Mouse (Mus musculus): ENCODE results near the gene Sdk1. TPM values are rescaled to one million over a fixed set of nuclear protein-coding genes. Genes with fewer than 3 reads are reported as not detected.
A peak's percentile ranks its signal among the peaks of the same experiment; 100 is the strongest.

Gene Sdk1
- polyA plus RNA-seq, 1 experiment from 2014 or later = 0.71 TPM

GRCm38 (mm10) chr5:141738725-141739124 is 497.4 kb downstream of the Sdk1 start:
- 72% methylated on average over 5 of the region's 5 CpGs for WGBS
- Histone ChIP-seq H3K36me3 (ENCODE audit: poor library complexity, severe bottlenecking) (no peaks in the 10 kb centered on the region), H3K27ac (no peak overlapping the region), H3K27me3 (no peaks in the 10 kb centered on the region), H3K4me2 (no peak overlapping the region), H3K9me3 (replicated peaks) (no peaks in the 10 kb centered on the region; the same call in 1 of the 2 replicates), H3K4me3 (no peak overlapping the region), H3K4me1 (no peaks in the 10 kb centered on the region), H3K9ac (no peak overlapping the region)
- no peak for ATAC-seq

GRCm38 (mm10) chr5:141748793-141749192 is 507.5 kb downstream of the Sdk1 start:
- Histone ChIP-seq H3K9ac (no peak overlapping the region), H3K27ac (no peak overlapping the region), H3K4me2 (no peak overlapping the region), H3K27me3 (no peaks in the 10 kb centered on the region), H3K4me3 (no peak overlapping the region), H3K9me3 (replicated peaks) (no peaks in the 10 kb centered on the region), H3K36me3 (ENCODE audit: poor library complexity, severe bottlenecking) (no peaks in the 10 kb centered on the region), H3K4me1 (peaks cover under 1% of the 10 kb centered on the region)
- no peak for ATAC-seq
- WGBS = 81% methylated on average over 4 of the region's 4 CpGs

- Histone ChIP-seq H3K36me3 (ENCODE audit: poor library complexity, severe bottlenecking) (no peaks in the 10 kb centered on the region), H3K9me3 (replicated peaks) (no peaks in the 10 kb centered on the region), H3K4me3 (no peak overlapping the region), H3K9ac (no peak overlapping the region), H3K4me1 (peaks cover 21% of the 10 kb centered on the region), H3K27ac (no peak overlapping the region), H3K4me2 (peak overlapping the region; percentile 15), H3K27me3 (no peaks in the 10 kb centered on the region; the same call in 1 of the 2 replicates)
- 14% methylated on average over 7 of the region's 7 CpGs for WGBS
- peak; percentile 89 for ATAC-seq
Measured at GRCm38 (mm10) chr5:141754278-141754677, 513.0 kb downstream of the Sdk1 start.

- Histone ChIP-seq H3K27ac (no peak overlapping the region), H3K27me3 (no peaks in the 10 kb centered on the region; the same call in 1 of the 2 replicates), H3K36me3 (ENCODE audit: poor library complexity, severe bottlenecking) (no peaks in the 10 kb centered on the region), H3K4me2 (no peak overlapping the region), H3K9me3 (replicated peaks) (no peaks in the 10 kb centered on the region), H3K9ac (no peak overlapping the region), H3K4me1 (peaks cover 20% of the 10 kb centered on the region), H3K4me3 (no peak overlapping the region)
- no peak for ATAC-seq
- 80% methylated on average over 8 of the region's 8 CpGs for WGBS
Measured at GRCm38 (mm10) chr5:141758885-141759284, 517.6 kb downstream of the Sdk1 start.

- Histone ChIP-seq H3K36me3 (ENCODE audit: poor library complexity, severe bottlenecking) (no peaks in the 10 kb centered on the region), H3K9ac (no peak overlapping the region), H3K27me3 (no peaks in the 10 kb centered on the region), H3K4me2 (no peak overlapping the region), H3K9me3 (replicated peaks) (no peaks in the 10 kb centered on the region), H3K4me3 (no peak overlapping the region), H3K27ac (no peak overlapping the region), H3K4me1 (0 out of 2 replicates have a peak, but pooled peaks cover under 1% of the 10 kb centered on the region)
- WGBS = 95% methylated on average over 6 of the region's 6 CpGs
- ATAC-seq = no peak
Measured at GRCm38 (mm10) chr5:141764111-141764510, 522.8 kb downstream of the Sdk1 start.

- Histone ChIP-seq H3K4me2 (no peak overlapping the region), H3K9me3 (replicated peaks) (no peaks in the 10 kb centered on the region), H3K27ac (no peak overlapping the region), H3K9ac (no peak overlapping the region), H3K36me3 (ENCODE audit: poor library complexity, severe bottlenecking) (no peaks in the 10 kb centered on the region), H3K27me3 (no peaks in the 10 kb centered on the region), H3K4me1 (no peaks in the 10 kb centered on the region), H3K4me3 (no peak overlapping the region)
- no peak for ATAC-seq
- WGBS = 43% methylated on average over 10 of the region's 10 CpGs
Measured at GRCm38 (mm10) chr5:141768761-141769515, 527.6 kb downstream of the Sdk1 start.

- no peak for ATAC-seq
- 93% methylated on average over 3 of the region's 3 CpGs for WGBS
- no peak overlapping the region for H3K4me3 ChIP-seq
Measured at GRCm38 (mm10) chr5:141771516-141771915, 530.2 kb downstream of the Sdk1 start.

GRCm38 (mm10) chr5:141778231-141778630 is 536.9 kb downstream of the Sdk1 start:
- Histone ChIP-seq H3K27ac (no peak overlapping the region), H3K36me3 (ENCODE audit: poor library complexity, severe bottlenecking) (no peaks in the 10 kb centered on the region), H3K4me2 (no peak overlapping the region), H3K4me1 (no peaks in the 10 kb centered on the region), H3K27me3 (no peaks in the 10 kb centered on the region), H3K4me3 (no peak overlapping the region), H3K9ac (no peak overlapping the region), H3K9me3 (replicated peaks) (no peaks in the 10 kb centered on the region)
- ATAC-seq = no peak
- 48% methylated on average over 4 of the region's 4 CpGs for WGBS

More at GRCm38 (mm10) chr5:141771516-141771915, 530.2 kb downstream of the Sdk1 start:
- Histone ChIP-seq H3K36me3 (ENCODE audit: poor library complexity, severe bottlenecking) (no peaks in the 10 kb centered on the region), H3K27me3 (no peaks in the 10 kb centered on the region), H3K9ac (no peak overlapping the region), H3K9me3 (replicated peaks) (no peaks in the 10 kb centered on the region), H3K4me1 (no peaks in the 10 kb centered on the region), H3K4me2 (no peak overlapping the region), H3K27ac (no peak overlapping the region)

- Histone ChIP-seq H3K27me3 (no peaks in the 10 kb centered on the region), H3K9ac (no peak overlapping the region), H3K9me3 (replicated peaks) (no peaks in the 10 kb centered on the region), H3K4me2 (no peak overlapping the region), H3K4me1 (no peaks in the 10 kb centered on the region), H3K4me3 (no peak overlapping the region), H3K36me3 (ENCODE audit: poor library complexity, severe bottlenecking) (no peaks in the 10 kb centered on the region), H3K27ac (no peak overlapping the region)
- 86% methylated on average over 2 of the region's 2 CpGs for WGBS
- ATAC-seq = no peak
Measured at GRCm38 (mm10) chr5:141781142-141781541, 539.9 kb downstream of the Sdk1 start.

GRCm38 (mm10) chr5:141782330-141782729 is 541.0 kb downstream of the Sdk1 start:
- no peaks in the 10 kb centered on the region for H3K9me3 ChIP-seq (replicated peaks)
- H3K36me3 ChIP-seq (ENCODE audit: poor library complexity, severe bottlenecking) = no peaks in the 10 kb centered on the region
- no peak overlapping the region for H3K9ac ChIP-seq
- ATAC-seq = no peak
- no peak overlapping the region for H3K27ac ChIP-seq
- H3K4me3 ChIP-seq = no peak overlapping the region
- WGBS = 93% methylated on average over 5 of the region's 5 CpGs
- no peak overlapping the region for H3K4me2 ChIP-seq
- no peaks in the 10 kb centered on the region for H3K27me3 ChIP-seq
- H3K4me1 ChIP-seq = no peaks in the 10 kb centered on the region

GRCm38 (mm10) chr5:141783516-141783915 is 542.2 kb downstream of the Sdk1 start:
- Histone ChIP-seq H3K9me3 (replicated peaks) (no peaks in the 10 kb centered on the region), H3K36me3 (ENCODE audit: poor library complexity, severe bottlenecking) (no peaks in the 10 kb centered on the region), H3K9ac (no peak overlapping the region), H3K4me3 (no peak overlapping the region), H3K27me3 (no peaks in the 10 kb centered on the region), H3K4me2 (no peak overlapping the region), H3K4me1 (no peaks in the 10 kb centered on the region), H3K27ac (no peak overlapping the region)
- 86% methylated on average over 7 of the region's 7 CpGs for WGBS
- ATAC-seq = no peak

GRCm38 (mm10) chr5:141793926-141794325 is 552.6 kb downstream of the Sdk1 start:
- WGBS = 93% methylated on average over 4 of the region's 4 CpGs
- Histone ChIP-seq H3K27ac (no peak overlapping the region), H3K4me2 (no peak overlapping the region), H3K4me3 (no peak overlapping the region), H3K36me3 (ENCODE audit: poor library complexity, severe bottlenecking) (no peaks in the 10 kb centered on the region), H3K27me3 (no peaks in the 10 kb centered on the region), H3K9ac (no peak overlapping the region), H3K9me3 (replicated peaks) (no peaks in the 10 kb centered on the region), H3K4me1 (0 out of 2 replicates have a peak, but pooled peaks cover 2% of the 10 kb centered on the region)
- no peak for ATAC-seq
